Mouse (Mus musculus) CH12.LX (cell line): Measurements from ENCODE around the gene Acer3. TPM values are rescaled to one million over a fixed set of nuclear protein-coding genes. Genes with fewer than 3 reads are reported as not detected.

Experiments used
- DNase-seq: peaks from one replicate; pipeline ENCODE4 v3.0.0-alpha.2; 2013; ENCODE audit errors: extremely low read depth
- H3K27ac ChIP-seq: 2 replicates; pipeline ENCODE4 v1.5.1; 2012; ENCODE audit warnings: low read depth, mild to moderate bottlenecking, control low read depth, moderate library complexity; ENCODE audit not compliant: insufficient read depth
- H3K27me3 ChIP-seq: replicated peaks from 2 replicates; pipeline ENCODE3; 2012; ENCODE audit warnings: inconsistent platforms
- H3K36me3 ChIP-seq, 2 experiments: replicated peaks in 1 of 2; 2 replicates each; pipeline versions ENCODE3 to v1.6.1; 2012; ENCODE audit warnings: inconsistent platforms in 1 of 2, low read length in 1 of 2, mild to moderate bottlenecking in 1 of 2, mixed read lengths in 1 of 2, moderate library complexity in 1 of 2; ENCODE audit not compliant: control insufficient read depth in 1 of 2, insufficient read depth in 1 of 2
- H3K4me1 ChIP-seq, 2 experiments: 2 replicates each; pipeline ENCODE4 v1.6.1; 2012; ENCODE audit warnings: inconsistent platforms in 1 of 2, moderate library complexity in 1 of 2; ENCODE audit not compliant: insufficient read depth in 2 of 2, control insufficient read depth in 1 of 2
- H3K4me2 ChIP-seq: 2 replicates; pipeline ENCODE4 v1.6.1; 2012; ENCODE audit warnings: low read depth, mild to moderate bottlenecking, control low read depth; ENCODE audit not compliant: poor library complexity, insufficient read depth, severe bottlenecking
- H3K4me3 ChIP-seq, 3 experiments: fragments of 150-350 bp in 1 of 3; sonication (generic) in 1 of 3; replicated peaks in 1 of 3; 2 replicates each; pipeline versions ENCODE3 to v1.5.1; 2011 to 2012; ENCODE audit warnings: low read depth in 2 of 3, low read length in 2 of 3, mild to moderate bottlenecking in 2 of 3, moderate library complexity in 2 of 3, control low read depth in 1 of 3, improper control_type of control experiment in 1 of 3, inconsistent platforms in 1 of 3, mixed read lengths in 1 of 3; ENCODE audit not compliant: poor library complexity in 1 of 3
- H3K79me2 ChIP-seq: replicated peaks from 2 replicates; pipeline ENCODE4 v1.6.1; 2012; ENCODE audit warnings: mild to moderate bottlenecking, moderate library complexity; ENCODE audit not compliant: control insufficient read depth, poor library complexity, insufficient read depth, severe bottlenecking; ENCODE audit errors: extremely low read depth
- H3K9ac ChIP-seq: 2 replicates; pipeline ENCODE4 v1.6.1; 2012; ENCODE audit warnings: low read depth, mild to moderate bottlenecking, control low read depth, moderate library complexity; ENCODE audit not compliant: insufficient read depth
- H3K9me3 ChIP-seq: replicated peaks from 2 replicates; pipeline ENCODE3; 2012; ENCODE audit warnings: low read length, inconsistent platforms, mixed read lengths
- BHLHE40 ChIP-seq: IDR thresholded peaks from 2 replicates; pipeline ENCODE4 v1.6.1; 2011; ENCODE audit warnings: mild to moderate bottlenecking, low read depth, low read length, improper control_type of control experiment
- CHD1 ChIP-seq: IDR thresholded peaks from 2 replicates; pipeline ENCODE4 v1.6.1; 2012; ENCODE audit warnings: low read depth, low read length, improper control_type of control experiment, inconsistent platforms
- CHD2 ChIP-seq: IDR thresholded peaks from 2 replicates; pipeline ENCODE4 v1.6.1; 2011; ENCODE audit warnings: low read length, improper control_type of control experiment
- CTCF ChIP-seq, 2 experiments: IDR thresholded peaks in 1 of 2; conservative IDR thresholded peaks in 1 of 2; 2 replicates each; pipeline ENCODE4 v1.5.1; 2011 to 2012; ENCODE audit warnings: low read depth in 2 of 2, low read length in 2 of 2, improper control_type of control experiment in 1 of 2, inconsistent platforms in 1 of 2, mild to moderate bottlenecking in 1 of 2, moderate library complexity in 1 of 2
- E2F4 ChIP-seq: IDR thresholded peaks from 2 replicates; pipeline ENCODE4 v1.6.1; 2011; ENCODE audit warnings: low read depth, low read length, improper control_type of control experiment; ENCODE audit not compliant: insufficient replicate concordance
- ELF1 ChIP-seq: IDR thresholded peaks from 2 replicates; pipeline ENCODE4 v1.6.1; 2014; ENCODE audit warnings: low read depth, mild to moderate bottlenecking, inconsistent platforms, low read length, improper control_type of control experiment
- EP300 ChIP-seq: IDR thresholded peaks from 2 replicates; pipeline ENCODE4 v1.6.1; 2011; ENCODE audit warnings: low read length, improper control_type of control experiment
- ETS1 ChIP-seq: conservative IDR thresholded peaks from 2 replicates; pipeline ENCODE4 v1.6.1; 2012; ENCODE audit warnings: low read depth, mild to moderate bottlenecking, inconsistent platforms, low read length, improper control_type of control experiment, moderate library complexity
- GABPA ChIP-seq: IDR thresholded peaks from 2 replicates; pipeline ENCODE4 v1.6.1; 2012; ENCODE audit warnings: low read depth, low read length, improper control_type of control experiment, inconsistent platforms; ENCODE audit not compliant: insufficient replicate concordance
- HCFC1 ChIP-seq: IDR thresholded peaks from 2 replicates; pipeline ENCODE4 v1.6.1; 2012; ENCODE audit warnings: low read depth, mild to moderate bottlenecking, inconsistent platforms, low read length, improper control_type of control experiment
- IRF4 ChIP-seq: IDR thresholded peaks from 2 replicates; pipeline ENCODE4 v1.6.1; 2014; ENCODE audit warnings: low read depth, mild to moderate bottlenecking, inconsistent platforms, low read length, improper control_type of control experiment
- JUN ChIP-seq: IDR thresholded peaks from 2 replicates; pipeline ENCODE4 v1.6.1; 2011; ENCODE audit warnings: low read depth, mild to moderate bottlenecking, low read length, improper control_type of control experiment, moderate library complexity; ENCODE audit not compliant: insufficient read depth
- JUND ChIP-seq: conservative IDR thresholded peaks from 2 replicates; pipeline ENCODE4 v1.6.1; 2011; ENCODE audit warnings: low read depth, low read length, improper control_type of control experiment
- KAT2A ChIP-seq: IDR thresholded peaks from 2 replicates; pipeline ENCODE4 v1.6.1; 2012; ENCODE audit warnings: low read length, improper control_type of control experiment, inconsistent platforms; ENCODE audit not compliant: insufficient replicate concordance
- MAFK ChIP-seq: IDR thresholded peaks from 2 replicates; pipeline ENCODE4 v1.6.1; 2011; ENCODE audit warnings: low read length, improper control_type of control experiment; ENCODE audit not compliant: insufficient replicate concordance
- MAX ChIP-seq: IDR thresholded peaks from 2 replicates; pipeline ENCODE4 v1.6.1; 2011; ENCODE audit warnings: low read length, improper control_type of control experiment
- MAZ ChIP-seq: IDR thresholded peaks from 2 replicates; pipeline ENCODE4 v1.6.1; 2012; ENCODE audit warnings: low read depth, mild to moderate bottlenecking, inconsistent platforms, low read length, improper control_type of control experiment, moderate library complexity
- MEF2A ChIP-seq: IDR thresholded peaks from 2 replicates; pipeline ENCODE4 v1.6.1; 2014; ENCODE audit warnings: low read depth, mild to moderate bottlenecking, inconsistent platforms, low read length, improper control_type of control experiment, borderline replicate concordance
- MXI1 ChIP-seq: IDR thresholded peaks from 2 replicates; pipeline ENCODE4 v1.6.1; 2011; ENCODE audit warnings: mild to moderate bottlenecking, low read depth, low read length, improper control_type of control experiment
- MYC ChIP-seq: IDR thresholded peaks from 2 replicates; pipeline ENCODE4 v1.6.1; 2011; ENCODE audit warnings: low read depth, mild to moderate bottlenecking, improper control_type of control experiment, low read length
- NELFE ChIP-seq: IDR thresholded peaks from 2 replicates; pipeline ENCODE4 v1.6.1; 2011; ENCODE audit warnings: low read depth, low read length, improper control_type of control experiment
- NRF1 ChIP-seq: IDR thresholded peaks from 2 replicates; pipeline ENCODE4 v1.6.1; 2014; ENCODE audit warnings: low read depth, mild to moderate bottlenecking, inconsistent platforms, low read length, improper control_type of control experiment, moderate library complexity
- PAX5 ChIP-seq: IDR thresholded peaks from 2 replicates; pipeline ENCODE4 v1.6.1; 2012; ENCODE audit warnings: low read length, inconsistent platforms, mixed read lengths
- POLR2A ChIP-seq: IDR thresholded peaks from 2 replicates; pipeline ENCODE4 v1.6.1; 2011; ENCODE audit warnings: low read depth, mild to moderate bottlenecking, improper control_type of control experiment, low read length
- POLR2AphosphoS2 ChIP-seq: IDR thresholded peaks from 2 replicates; pipeline ENCODE4 v1.6.1; 2011; ENCODE audit warnings: low read depth, low read length, improper control_type of control experiment
- RAD21 ChIP-seq: IDR thresholded peaks from 2 replicates; pipeline ENCODE4 v1.6.1; 2011; ENCODE audit warnings: low read depth, mild to moderate bottlenecking, low read length, improper control_type of control experiment, moderate library complexity
- RCOR1 ChIP-seq: conservative IDR thresholded peaks from 2 replicates; pipeline ENCODE4 v1.6.1; 2012; ENCODE audit warnings: low read depth, mild to moderate bottlenecking, inconsistent platforms, low read length, improper control_type of control experiment
- SIN3A ChIP-seq: IDR thresholded peaks from 2 replicates; pipeline ENCODE4 v1.6.1; 2012; ENCODE audit warnings: low read length, improper control_type of control experiment, inconsistent platforms
- SMC3 ChIP-seq: IDR thresholded peaks from 2 replicates; pipeline ENCODE4 v1.6.1; 2011; ENCODE audit warnings: low read depth, low read length, improper control_type of control experiment
- TBP ChIP-seq: conservative IDR thresholded peaks from 2 replicates; pipeline ENCODE4 v1.6.1; 2011; ENCODE audit warnings: low read depth, low read length, improper control_type of control experiment
- TCF12 ChIP-seq: IDR thresholded peaks from 2 replicates; pipeline ENCODE4 v1.6.1; 2014; ENCODE audit warnings: low read depth, mild to moderate bottlenecking, inconsistent platforms, low read length, improper control_type of control experiment
- UBTF ChIP-seq: IDR thresholded peaks from 2 replicates; pipeline ENCODE4 v1.6.1; 2012; ENCODE audit warnings: low read depth, mild to moderate bottlenecking, inconsistent platforms, low read length, improper control_type of control experiment, moderate library complexity
- USF1 ChIP-seq: IDR thresholded peaks from 2 replicates; pipeline ENCODE4 v1.6.1; 2014; ENCODE audit warnings: low read depth, mild to moderate bottlenecking, inconsistent platforms, low read length, improper control_type of control experiment
- USF2 ChIP-seq: conservative IDR thresholded peaks from 2 replicates; pipeline ENCODE4 v1.6.1; 2011; ENCODE audit warnings: low read depth, low read length, improper control_type of control experiment
- ZC3H11A ChIP-seq: IDR thresholded peaks from 2 replicates; pipeline ENCODE4 v1.6.1; 2012; ENCODE audit warnings: low read depth, mild to moderate bottlenecking, inconsistent platforms, low read length, improper control_type of control experiment
- ZKSCAN1 ChIP-seq: IDR thresholded peaks from 2 replicates; pipeline ENCODE4 v1.6.1; 2012; ENCODE audit warnings: low read depth, inconsistent platforms, low read length, improper control_type of control experiment, borderline replicate concordance
- ZMIZ1 ChIP-seq: IDR thresholded peaks from 2 replicates; pipeline ENCODE4 v1.6.1; 2012; ENCODE audit warnings: low read depth, mild to moderate bottlenecking, inconsistent platforms, low read length, improper control_type of control experiment
- ZNF384 ChIP-seq: IDR thresholded peaks from 2 replicates; pipeline ENCODE4 v1.6.1; 2012; ENCODE audit warnings: low read depth, low read length, improper control_type of control experiment, inconsistent platforms
- dilution Hi-C: fragments of 300-500 bp; cut with MboI; formaldehyde crosslinking; loops from 2 replicates; pipeline ENCODE4 v1.14.3; 2020; ENCODE audit warnings: low sequenced_read_pairs; ENCODE audit not compliant: extremely low pct_unique_long_range_greater_than_20kb, extremely low pct_ligation_motif_present
- in situ Hi-C: fragments of 300-500 bp; cut with MboI; formaldehyde crosslinking; loops from 3 replicates; pipeline ENCODE4 v1.14.3; 2019; ENCODE audit warnings: low sequenced_read_pairs, low pct_ligation_motif_present, low pct_unique_long_range_greater_than_20kb, mixed read lengths
- polyA plus RNA-seq: library from polyadenylated mRNA; unstranded; fragments of >175 nt; gene quantifications from 2 replicates; pipeline ENCODE4 v1.2.1, GENCODE M21; 2012; ENCODE audit warnings: low read depth; ENCODE audit not compliant: insufficient read length
- total RNA-seq, 2 experiments: library from RNA; depleted of rRNA; stranded (reverse); fragments of 300-350 nt in 1 of 2; fragments of >200 nt in 1 of 2; gene quantifications; 2 replicates each; pipeline ENCODE4 v1.2.3; 2012 to 2014

Gene Acer3
- total and polyA plus RNA-seq, 3 experiments = 10.7 to 16.6 (median 14.4) TPM

DNA sequence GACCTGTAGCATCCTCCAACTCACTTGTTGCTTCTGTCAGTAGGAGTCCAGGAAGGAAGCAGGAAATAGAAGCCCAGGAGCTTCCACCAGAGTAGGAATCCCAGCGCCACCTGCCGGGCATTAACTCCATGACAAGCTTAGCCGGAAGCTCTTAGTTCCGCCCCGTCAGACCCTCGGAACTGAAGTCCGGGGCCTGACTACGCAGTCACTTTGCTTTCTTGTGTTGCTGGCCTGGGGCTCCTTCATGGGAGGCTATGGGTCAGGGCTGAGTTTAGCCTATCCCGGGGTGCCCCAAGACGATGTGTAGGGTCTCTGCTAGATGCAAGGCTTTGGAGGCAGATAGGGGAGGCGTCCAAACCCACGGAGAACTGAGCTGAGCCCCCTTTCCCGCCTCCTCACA is 20.5 kb upstream of the Acer3 start:
- peak overlapping the region; percentile 94 for H3K4me2 ChIP-seq
- H3K9ac ChIP-seq = peak overlapping the region; percentile 68
- TF ChIP-seq MXI1 = no peak
- TF ChIP-seq PAX5 = no peak
- TF ChIP-seq TCF12 = no peak
- TF ChIP-seq SIN3A = no peak
- TF ChIP-seq CTCF (conservative IDR thresholded peaks at IDR 0.05 in 1 of 2, IDR thresholded peaks at IDR 0.05 in 1 of 2; ENCODE audit: low read depth in 2 of 2, low read length in 2 of 2) = peak; percentile 61 to 87
- TF ChIP-seq ETS1 = no peak
- TF ChIP-seq MAFK = no peak
- TF ChIP-seq HCFC1 = peak; percentile 58
- no peak for TF ChIP-seq UBTF
- TF ChIP-seq JUN = no peak
- TF ChIP-seq RCOR1 = no peak
- TF ChIP-seq ZNF384 = no peak
- peak; percentile 24; the same call in 1 of the 2 replicates for TF ChIP-seq IRF4
- no peak for TF ChIP-seq CHD1
- no peak for TF ChIP-seq POLR2AphosphoS2
- TF ChIP-seq EP300 = no peak
- TF ChIP-seq BHLHE40 = no peak
- no peak for TF ChIP-seq MAZ
- no peak for TF ChIP-seq MYC
- no peak for TF ChIP-seq MEF2A
- TF ChIP-seq NRF1 = no peak
- peak; percentile 72 for TF ChIP-seq RAD21
- no peak for TF ChIP-seq MAX
- TF ChIP-seq CHD2 = no peak
- TF ChIP-seq ZC3H11A = 0 out of 2 replicates have a peak, but pooled peaks have one; percentile 6
- TF ChIP-seq USF1 = no peak
- peak; percentile 50; the same call in 1 of the 2 replicates for TF ChIP-seq POLR2A
- TF ChIP-seq ZKSCAN1 = no peak
- no peak for TF ChIP-seq E2F4
- no peak for TF ChIP-seq JUND
- no peak for TF ChIP-seq KAT2A
- TF ChIP-seq SMC3 = peak; percentile 81
- peak; percentile 93 for TF ChIP-seq ELF1
- TF ChIP-seq NELFE = peak; percentile 25; the same call in 1 of the 2 replicates
- TF ChIP-seq ZMIZ1 = no peak
- TF ChIP-seq USF2 = no peak
- TF ChIP-seq TBP = peak; percentile 58; the same call in 1 of the 2 replicates
- TF ChIP-seq GABPA = no peak
- H3K79me2 ChIP-seq = no peaks in the 10 kb centered on the region
- no peak overlapping the region for H3K27ac ChIP-seq
- H3K36me3 ChIP-seq = no peaks in the 10 kb centered on the region
- H3K27me3 ChIP-seq = peaks cover 6% of the 10 kb centered on the region
- peaks cover 0 to 7% of the 10 kb centered on the region in 2 experiments; a peak in 2 of 4 replicates for H3K4me1 ChIP-seq
- dilution Hi-C loops = no loop called here
- in situ Hi-C loops = no loop called here
- H3K4me3 ChIP-seq = peak overlapping the region in 2 of 3 experiments; percentile 46 to 55
- H3K9me3 ChIP-seq = no peaks in the 10 kb centered on the region
- DNase-seq = peak; percentile 86
